Comparison of ENCODE assay signal across 17 mouse cellular contexts in the genomic region with DNA sequence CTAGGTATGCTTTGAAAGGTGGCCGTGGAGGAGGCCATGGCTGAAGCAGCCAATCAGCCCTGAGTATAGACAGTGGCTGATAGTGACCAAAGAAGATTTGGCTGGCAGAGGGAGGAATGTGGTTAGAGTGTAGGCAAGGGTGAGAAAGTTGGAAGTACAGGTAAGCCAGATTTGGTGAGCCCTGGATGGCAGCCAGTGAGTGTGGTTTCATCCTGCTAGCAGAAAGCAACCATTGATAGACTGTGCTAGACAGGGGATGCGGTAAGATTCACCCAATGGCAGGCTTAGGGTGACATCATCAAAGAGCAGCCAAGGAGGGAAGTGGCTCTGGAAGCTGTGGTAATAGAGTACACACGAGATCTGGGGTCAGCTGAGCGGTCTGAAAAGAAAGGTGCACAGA.
"Had no signal": no experiment of that assay in that cellular context is flagged by ENCODE, and none has a peak within 500 bp of the region (broad histone marks: within the 10 kb centered on the region; RNA-seq: fewer than 3 reads in every experiment).

No protein-coding gene starts in this region.

- H3K4me2 ChIP-seq: kidney, embryonic 15.5 days; limb, embryonic 13.5 days; midbrain, embryonic 12.5 days; neural tube, embryonic 15.5 days had no signal

- ATAC-seq: inflammation-experienced regulatory T-cells, adult 6 months had no signal

- H3K4me3 ChIP-seq: kidney, embryonic 15.5 days; limb, embryonic 13.5 days; midbrain, embryonic 12.5 days; myocyte; neural tube, embryonic 15.5 days had no signal

- H3K27me3 ChIP-seq: kidney, embryonic 15.5 days; limb, embryonic 13.5 days; midbrain, embryonic 12.5 days; neural tube, embryonic 15.5 days had no signal

- H3K36me3 ChIP-seq: kidney, embryonic 15.5 days; limb, embryonic 13.5 days had no signal

- H3K9ac ChIP-seq: kidney, embryonic 15.5 days; limb, embryonic 13.5 days; liver, embryonic 14.5 days; midbrain, embryonic 12.5 days; neural tube, embryonic 15.5 days had no signal

- DNase-seq: kidney, adult 2 months; kidney, postnatal 14 days; left cerebral cortex, postnatal 4 days; lung, adult 2 months; lung, postnatal 10 days; lung, postnatal 4 days; right cerebral cortex, adult 18-20 months; right cerebral cortex, postnatal 4 days; spleen, adult 18-20 months; thymus, postnatal 36 days had no signal

- H3K27ac ChIP-seq: kidney, embryonic 15.5 days; limb, embryonic 13.5 days; liver, embryonic 14.5 days; midbrain, embryonic 12.5 days; neural tube, embryonic 15.5 days had no signal

- H3K9me3 ChIP-seq: kidney, embryonic 15.5 days; limb, embryonic 13.5 days; midbrain, embryonic 12.5 days; neural tube, embryonic 15.5 days had no signal

- H3K4me1 ChIP-seq: kidney, embryonic 15.5 days had no signal
